Mouse (Mus musculus) hindbrain, embryonic 16.5 days (tissue): ENCODE measurements around the gene Cdca5. TPM values are rescaled to one million over a fixed set of nuclear protein-coding genes. Genes with fewer than 3 reads are reported as not detected.

Experiments used
- ATAC-seq: fragments of 200-750 bp; cut with Nextera tagmentation; 2 replicates; pipeline ENCODE4 v1.8.0; 2017; ENCODE audit warnings: moderate TSS enrichment, moderate library complexity
- H3K27ac ChIP-seq: fragments of 300-500 bp; sonication (generic); 2 replicates; pipeline ENCODE4 v1.5.1; 2014; ENCODE audit warnings: low read depth, mild to moderate bottlenecking, control low read depth, low read length, moderate library complexity
- H3K27me3 ChIP-seq: fragments of 300-500 bp; sonication (generic); replicated peaks from 2 replicates; pipeline ENCODE4 v1.6.1; 2014; ENCODE audit warnings: low read length; ENCODE audit not compliant: control insufficient read depth, insufficient read depth
- H3K36me3 ChIP-seq: fragments of 300-500 bp; sonication (generic); 2 replicates; pipeline ENCODE4 v1.6.1; 2014; ENCODE audit warnings: mild to moderate bottlenecking, low read length, moderate library complexity, mixed read lengths; ENCODE audit not compliant: control insufficient read depth, insufficient read depth
- H3K4me1 ChIP-seq: fragments of 300-500 bp; sonication (generic); 2 replicates; pipeline ENCODE4 v1.6.1; 2014; ENCODE audit warnings: low read depth, low read length; ENCODE audit not compliant: control insufficient read depth, insufficient read depth
- H3K4me2 ChIP-seq: fragments of 300-500 bp; sonication (generic); 2 replicates; pipeline ENCODE4 v1.6.1; 2014; ENCODE audit warnings: mild to moderate bottlenecking, low read length, control low read depth, moderate library complexity
- H3K4me3 ChIP-seq: fragments of 300-500 bp; sonication (generic); 2 replicates; pipeline ENCODE4 v1.5.1; 2014; ENCODE audit warnings: mild to moderate bottlenecking, low read length, control low read depth, moderate library complexity
- H3K9ac ChIP-seq: fragments of 300-500 bp; sonication (generic); 2 replicates; pipeline ENCODE4 v1.6.1; 2014; ENCODE audit warnings: low read depth, mild to moderate bottlenecking, control low read depth, low read length, moderate library complexity
- H3K9me3 ChIP-seq: fragments of 300-500 bp; sonication (generic); 2 replicates; pipeline ENCODE4 v1.6.1; 2014; ENCODE audit warnings: mild to moderate bottlenecking, low read length, moderate library complexity; ENCODE audit not compliant: control insufficient read depth
- WGBS: fragments of 180-500 bp; shearing (Covaris S2); extraction: QIAGEN DNeasy Blood & Tissue Kit; methylation state at CpG from one replicate; pipeline ENCODE4 v1.1.7; 2014; 5-methylcytosine and 5-hydroxymethylcytosine counted together
- polyA plus RNA-seq: library from polyadenylated mRNA; unstranded; fragments of >200 nt; fragmentation: Nextera tagmentation; extraction: Ambion mirVana; gene quantifications from 2 replicates; pipeline ENCODE4 v1.2.1, GENCODE M21; 2015

The Cdca5 gene
- polyA plus RNA-seq, 1 experiment from 2014 or later, result 6.8 TPM

GRCm38 (mm10) chr19:6046294-6047153 lies 38.3 kb upstream of the Cdca5 start, which contains the start of gene Syvn1:
TSS of gene Syvn1 (plus strand) at chr19:6046576.
- peaks cover 21% of the 10 kb centered on the region for H3K4me1 ChIP-seq
- peak within 1 kb of the TSS; percentile 91 for H3K9ac ChIP-seq
- H3K4me3 ChIP-seq, result peak within 1 kb of the TSS; percentile 90
- peak within 1 kb of the TSS; percentile 99 for H3K27ac ChIP-seq
- no peaks in the 10 kb centered on the region for H3K27me3 ChIP-seq
- peaks cover 27% of the 10 kb centered on the region for H3K36me3 ChIP-seq
- WGBS, result under 1% methylated on average over 65 of the region's 65 CpGs
- no peaks in the 10 kb centered on the region for H3K9me3 ChIP-seq
- peak within 1 kb of the TSS; percentile 86 for H3K4me2 ChIP-seq
- peak; percentile 92 for ATAC-seq

GRCm38 (mm10) chr19:6047154-6047898 lies 37.5 kb upstream of the Cdca5 start:
- Histone ChIP-seq H3K36me3 (peaks cover 34% of the 10 kb centered on the region), H3K9ac (peak overlapping the region; percentile 91), H3K27ac (peak overlapping the region; percentile 99), H3K9me3 (no peaks in the 10 kb centered on the region), H3K27me3 (no peaks in the 10 kb centered on the region), H3K4me3 (peak overlapping the region; percentile 90), H3K4me2 (peak overlapping the region; percentile 86), H3K4me1 (peaks cover 21% of the 10 kb centered on the region)
- 1% methylated on average over 37 of the region's 44 CpGs for WGBS
- peak; percentile 12 for ATAC-seq

- Histone ChIP-seq H3K4me3 (peak overlapping the region; percentile 90), H3K9me3 (no peaks in the 10 kb centered on the region), H3K9ac (peak overlapping the region; percentile 91), H3K27ac (no peak overlapping the region), H3K36me3 (peaks cover 39% of the 10 kb centered on the region), H3K4me1 (peaks cover 21% of the 10 kb centered on the region), H3K27me3 (no peaks in the 10 kb centered on the region), H3K4me2 (peak overlapping the region; percentile 86)
- WGBS, result 92% methylated on average over 8 of the region's 8 CpGs
- ATAC-seq, result no peak
These were observed 37.0 kb upstream of the Cdca5 start for GRCm38 (mm10) chr19:6047899-6048166.

GRCm38 (mm10) chr19:6048681-6049410 lies 35.9 kb upstream of the Cdca5 start:
- no peak overlapping the region for H3K4me3 ChIP-seq
- no peak overlapping the region for H3K27ac ChIP-seq

GRCm38 (mm10) chr19:6052516-6052915 lies 32.3 kb upstream of the Cdca5 start:
- Histone ChIP-seq H3K4me1 (peaks cover 24% of the 10 kb centered on the region), H3K4me2 (no peak overlapping the region), H3K9me3 (no peaks in the 10 kb centered on the region), H3K9ac (no peak overlapping the region), H3K27ac (no peak overlapping the region), H3K27me3 (no peaks in the 10 kb centered on the region), H3K36me3 (peaks cover 59% of the 10 kb centered on the region), H3K4me3 (no peak overlapping the region)
- 86% methylated on average over 7 of the region's 7 CpGs for WGBS
- ATAC-seq, result no peak

More at GRCm38 (mm10) chr19:6048681-6049410, 35.9 kb upstream of the Cdca5 start:
- H3K9ac ChIP-seq, result no peak overlapping the region
- H3K4me2 ChIP-seq, result no peak overlapping the region
- H3K36me3 ChIP-seq, result peaks cover 47% of the 10 kb centered on the region
- no peaks in the 10 kb centered on the region for H3K9me3 ChIP-seq
- WGBS, result 87% methylated on average over 11 of the region's 11 CpGs
- peaks cover 21% of the 10 kb centered on the region for H3K4me1 ChIP-seq
- no peak for ATAC-seq
- no peaks in the 10 kb centered on the region for H3K27me3 ChIP-seq

- Histone ChIP-seq H3K36me3 (peaks cover 51% of the 10 kb centered on the region), H3K4me2 (no peak overlapping the region), H3K4me3 (no peak overlapping the region), H3K27me3 (no peaks in the 10 kb centered on the region), H3K9ac (no peak overlapping the region), H3K4me1 (peaks cover 17% of the 10 kb centered on the region), H3K27ac (no peak overlapping the region), H3K9me3 (no peaks in the 10 kb centered on the region)
- no peak for ATAC-seq
- WGBS, result 94% methylated on average over 5 of the region's 5 CpGs
These were observed 30.5 kb upstream of the Cdca5 start for GRCm38 (mm10) chr19:6054296-6054695.

- WGBS, result 47% methylated on average over 4 of the region's 4 CpGs
- H3K27me3 ChIP-seq, result no peaks in the 10 kb centered on the region
These were observed 28.1 kb upstream of the Cdca5 start for GRCm38 (mm10) chr19:6056696-6057095.

GRCm38 (mm10) chr19:6057313-6058096 lies 27.3 kb upstream of the Cdca5 start, which contains the start of the genes Mrpl49 and Fau:
TSS of gene Mrpl49 (minus strand) at chr19:6057785.
TSS of gene Fau (plus strand) at chr19:6057844.
- Histone ChIP-seq H3K9me3 (no peaks in the 10 kb centered on the region), H3K4me3 (peak within 1 kb of the TSS; percentile 63), H3K27me3 (no peaks in the 10 kb centered on the region), H3K36me3 (peaks cover 24% of the 10 kb centered on the region), H3K4me1 (peaks cover 28% of the 10 kb centered on the region), H3K9ac (peak within 1 kb of the TSS; percentile 89), H3K27ac (peak within 1 kb of the TSS; percentile 80), H3K4me2 (peak within 1 kb of the TSS; percentile 90)
- ATAC-seq, result peak; percentile 89
- under 1% methylated on average over 50 of the region's 63 CpGs for WGBS

More at GRCm38 (mm10) chr19:6056696-6057095, 28.1 kb upstream of the Cdca5 start:
- peaks cover 30% of the 10 kb centered on the region for H3K36me3 ChIP-seq
- peaks cover 20% of the 10 kb centered on the region for H3K4me1 ChIP-seq
- peak overlapping the region; percentile 86 for H3K4me2 ChIP-seq
- ATAC-seq, result no peak
- no peak overlapping the region for H3K27ac ChIP-seq
- peak overlapping the region; percentile 85 for H3K9ac ChIP-seq
- no peaks in the 10 kb centered on the region for H3K9me3 ChIP-seq
- H3K4me3 ChIP-seq, result peak overlapping the region; percentile 63
